Mouse (Mus musculus): Measurements from ENCODE around the gene Hectd1.

Gene Hectd1

DNA sequence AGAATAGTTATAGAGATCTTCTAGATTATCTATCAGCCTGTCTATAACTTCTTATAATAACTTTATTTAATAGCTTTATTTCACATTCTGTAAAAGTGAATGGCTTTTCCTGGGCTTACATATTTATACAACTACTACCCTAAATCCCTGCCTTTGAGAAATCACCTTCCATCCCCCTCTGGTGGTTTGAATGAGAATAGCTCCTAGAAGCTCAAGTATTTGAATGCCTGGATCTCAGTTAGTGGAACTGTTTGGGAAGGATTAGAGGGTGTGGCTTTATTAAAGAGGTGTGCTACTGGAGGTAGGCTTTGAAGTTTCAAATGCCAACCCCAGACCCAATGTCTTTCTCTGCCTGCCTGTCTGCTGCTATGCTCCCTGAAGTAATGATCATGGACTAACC lies 127.6 kb downstream of the Hectd1 start:
- no peak for DNase-seq (ENCODE audit: low read depth)

DNA sequence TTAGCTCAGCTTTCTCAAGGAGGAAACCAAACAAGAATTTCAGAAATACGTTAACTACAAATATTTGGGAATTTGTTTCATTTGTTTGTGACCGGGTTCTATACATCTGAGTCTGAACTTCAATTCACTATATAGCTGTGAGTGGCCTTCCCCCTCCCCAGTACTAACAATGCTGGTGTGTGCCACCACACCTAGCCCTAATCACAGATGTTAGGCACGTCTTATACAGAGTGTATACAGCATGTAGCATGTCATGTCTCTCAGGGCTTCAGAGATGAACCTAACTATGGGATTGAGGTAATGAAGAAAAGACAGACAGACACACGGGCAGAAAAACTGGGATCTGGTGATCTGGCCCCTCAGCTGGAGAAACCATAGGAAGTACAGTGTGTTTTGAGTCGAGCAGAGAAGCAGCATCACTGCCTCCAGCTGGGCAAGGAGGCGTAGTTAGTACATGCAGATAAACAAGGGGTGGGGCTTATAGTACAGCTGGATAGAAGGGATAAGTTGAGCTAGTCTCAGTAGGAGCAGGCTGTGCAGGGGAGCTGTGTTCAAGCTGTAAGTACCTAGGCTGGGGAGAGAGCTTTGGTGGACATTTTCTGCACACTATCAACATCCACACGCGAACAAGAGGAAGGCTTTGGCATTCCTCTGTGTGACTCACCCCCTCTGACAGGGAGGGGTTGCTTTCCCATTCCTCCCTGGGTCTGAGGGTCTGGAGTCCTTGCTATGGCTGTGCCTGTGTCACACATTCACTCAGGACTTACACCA lies 129.5 kb downstream of the Hectd1 start:
- DNase-seq (ENCODE audit: low read depth): no peak

DNA sequence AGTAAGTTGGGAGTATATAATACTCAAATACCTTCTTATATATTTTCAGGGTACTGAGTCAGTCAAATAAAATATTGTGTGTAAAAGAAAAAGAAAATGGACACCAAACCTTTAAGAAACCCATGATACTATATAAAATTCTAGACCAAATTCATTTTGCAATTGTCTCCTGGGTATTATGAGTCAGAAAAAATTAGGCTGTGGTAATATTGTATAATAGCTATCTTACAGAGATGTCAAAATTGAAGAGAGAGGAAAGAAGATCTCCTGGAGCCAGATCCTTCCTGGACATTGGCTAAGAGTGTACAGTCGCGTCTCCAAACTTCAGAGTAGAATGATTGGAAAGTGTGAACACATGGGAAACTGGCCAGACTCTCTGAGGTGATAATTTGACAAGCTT lies 133.2 kb downstream of the Hectd1 start:
- DNase-seq (ENCODE audit: low read depth): no peak

DNA sequence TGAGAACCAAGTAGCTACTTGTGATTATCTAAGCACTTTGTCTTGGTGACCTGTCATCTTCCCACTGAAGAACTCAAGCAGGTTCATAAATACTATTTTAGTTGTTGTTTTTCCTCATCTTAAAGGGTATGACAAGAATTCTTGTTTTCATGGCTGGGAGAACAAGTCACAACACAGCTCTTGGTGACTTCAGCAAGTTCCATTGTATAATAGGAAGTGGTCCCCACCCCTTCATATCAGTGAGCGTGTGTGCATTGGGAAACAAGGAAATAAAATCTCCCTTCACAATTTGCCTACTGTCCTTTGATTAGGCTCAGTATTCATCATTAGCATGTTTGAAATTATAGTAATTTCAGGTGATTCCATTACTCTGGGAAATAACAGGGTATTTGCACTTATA lies 134.4 kb downstream of the Hectd1 start:
- DNase-seq (ENCODE audit: low read depth): no peak

DNA sequence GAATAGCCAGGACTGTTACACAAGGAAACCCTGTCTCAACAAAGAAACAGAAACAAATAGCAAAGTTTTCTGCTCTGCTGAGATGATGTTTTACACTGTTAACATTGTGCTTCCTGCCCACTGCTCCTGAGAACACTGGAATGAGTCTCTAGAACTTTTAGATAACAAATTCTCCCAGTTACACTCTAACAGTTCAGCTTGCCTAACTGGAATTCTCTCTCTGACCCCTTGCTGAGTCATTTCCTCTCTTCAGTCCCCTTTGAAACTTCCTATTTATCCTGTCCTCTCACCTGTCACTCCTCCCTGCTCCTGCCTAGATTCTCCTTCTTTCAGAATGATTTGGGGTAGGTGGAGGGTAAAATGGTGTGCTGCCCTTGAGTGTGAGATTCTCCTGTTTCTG lies 135.2 kb downstream of the Hectd1 start:
- no peak for DNase-seq (ENCODE audit: low read depth)

All from c-Kit-positive CD71-negative TER-119-negative erythroid progenitor cells, embryonic 14.5 days (primary cell).